Mouse (Mus musculus): Measurements from ENCODE around the gene Uri1.

Uri1 gene

GRCm38 (mm10) chr7:37918926-37919325 is 104.4 kb downstream of the Uri1 start:
- DNase-seq (ENCODE audit: low spot score), result no peak

- DNase-seq (ENCODE audit: low spot score), result no peak
Measured at GRCm38 (mm10) chr7:37916762-37917439, 106.5 kb downstream of the Uri1 start.

DNA sequence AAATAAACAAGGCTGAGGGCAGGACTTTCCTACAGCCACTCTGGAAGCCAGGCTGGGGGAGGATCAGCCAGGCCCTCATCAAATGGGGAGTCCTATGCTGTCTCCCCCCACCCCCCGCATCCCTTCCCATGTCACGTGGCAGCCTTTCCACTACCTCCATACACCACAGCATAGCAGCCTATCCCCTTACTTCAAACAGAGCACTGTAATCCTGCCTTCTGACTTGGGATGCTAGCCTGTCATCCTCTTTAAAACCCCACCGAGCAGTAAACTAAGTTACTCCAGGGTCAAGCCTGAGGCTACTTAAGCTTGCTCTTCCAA is 111.6 kb downstream of the Uri1 start:
- no peak for DNase-seq (ENCODE audit: low spot score)

DNA sequence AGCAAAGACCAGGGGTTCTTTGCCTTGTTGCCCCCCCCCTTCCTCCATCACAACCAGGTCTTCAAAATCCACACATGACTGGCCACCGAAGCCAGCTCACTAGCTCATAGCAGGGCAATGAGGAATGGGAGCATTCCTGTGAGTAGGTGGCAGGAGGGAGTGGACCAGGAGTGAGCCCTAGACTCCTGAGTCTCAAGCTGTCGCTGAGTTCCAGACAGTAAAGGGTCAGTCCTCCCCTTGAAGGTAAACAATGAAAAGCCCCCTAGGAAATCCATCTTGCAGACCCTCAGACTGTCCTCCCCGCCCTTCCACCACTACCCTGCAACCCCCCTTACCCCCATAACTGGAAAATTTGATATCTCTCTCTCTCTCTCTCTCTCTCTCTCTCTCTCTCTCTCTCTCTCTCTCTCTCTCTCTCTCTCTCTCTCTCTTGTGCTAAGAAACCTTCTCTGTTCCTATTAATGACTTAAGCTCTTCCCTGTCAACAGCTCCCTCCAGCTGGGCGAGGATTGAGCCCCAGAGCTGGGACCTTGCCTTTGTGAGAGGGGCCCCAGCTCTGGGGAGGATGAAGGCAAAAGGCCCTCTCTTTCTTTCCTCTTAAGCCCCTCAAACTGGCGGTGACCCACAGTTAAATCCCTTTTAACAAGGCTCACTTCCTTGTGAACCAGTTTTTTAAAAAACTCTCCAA is 112.1 kb downstream of the Uri1 start:
- DNase-seq (ENCODE audit: low spot score), result peak; percentile 20

DNA sequence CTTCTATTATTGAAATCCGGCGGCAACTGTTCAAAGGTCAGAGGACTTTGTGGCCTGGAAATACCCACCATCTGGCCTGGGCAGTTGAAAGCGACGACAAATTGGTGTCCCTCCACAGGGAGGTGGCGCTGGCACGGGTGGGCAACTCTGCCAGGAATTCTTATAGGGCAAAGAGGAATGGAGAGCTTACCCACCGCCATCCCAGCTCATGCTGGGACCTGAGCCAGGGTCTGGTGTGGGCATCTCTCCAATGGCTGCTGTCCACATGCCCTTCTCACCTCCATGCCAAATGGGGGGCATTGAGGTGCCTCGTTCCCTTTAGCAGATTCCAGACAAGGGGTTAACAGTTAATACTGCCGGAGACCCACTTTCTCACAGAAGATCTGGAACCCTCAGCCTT is 113.2 kb downstream of the Uri1 start:
- no peak for DNase-seq (ENCODE audit: low spot score)
